Mouse (Mus musculus) left cerebral cortex, postnatal 10 days (tissue): ENCODE measurements around the gene Nub1. TPM values are rescaled to one million over a fixed set of nuclear protein-coding genes. Genes with fewer than 3 reads are reported as not detected.
A peak's percentile ranks its signal among the peaks of the same experiment; 100 is the strongest.

Source experiments
- DNase-seq, 2 experiments: peaks; one replicate each; pipeline ENCODE4 v3.0.0; 2021 to 2022; ENCODE audit warnings: low spot score in 2 of 2, mixed read lengths in 1 of 2; ENCODE audit errors: extremely low spot score in 1 of 2
- intact Hi-C: fragments of 180-260 bp; cut with DNase I; formaldehyde crosslinking; loops from one replicate; pipeline ENCODE4 v1.15.1; 2025
- total RNA-seq, 2 experiments: library from RNA; stranded (reverse); gene quantifications; 2 replicates each; pipeline ENCODE4 v1.2.3; 2021

Gene Nub1
- total RNA-seq, 2 experiments from 2014 or later, result 75.3 to 79.3 TPM

DNA sequence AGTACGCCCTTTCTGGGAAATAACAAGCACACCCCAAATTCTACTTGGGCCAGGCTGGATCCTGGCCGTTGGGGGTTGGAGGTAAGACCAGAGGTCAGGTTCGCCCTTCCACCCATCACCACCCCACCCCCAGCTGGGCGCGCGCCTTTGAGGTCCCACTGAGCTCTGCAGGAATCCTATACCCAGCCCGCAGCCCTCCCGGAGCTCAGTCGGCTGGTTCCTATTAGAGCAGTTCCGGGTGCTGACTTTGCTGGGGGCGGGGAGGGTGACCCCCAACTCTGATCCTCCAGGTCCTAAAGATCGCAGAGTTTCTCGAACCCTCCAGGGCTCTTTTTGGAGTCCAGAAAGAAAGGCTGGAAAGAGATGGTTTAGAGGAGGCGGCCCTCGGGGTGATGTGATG is 45.7 kb downstream of the Nub1 start:
- peak in 1 of 2 experiments; percentile 61 for DNase-seq
- intact Hi-C loops, result loop anchor here (10.0 kb wide), 1 partner anchor 434 kb away; no protein-coding TSS in a partner anchor

DNA sequence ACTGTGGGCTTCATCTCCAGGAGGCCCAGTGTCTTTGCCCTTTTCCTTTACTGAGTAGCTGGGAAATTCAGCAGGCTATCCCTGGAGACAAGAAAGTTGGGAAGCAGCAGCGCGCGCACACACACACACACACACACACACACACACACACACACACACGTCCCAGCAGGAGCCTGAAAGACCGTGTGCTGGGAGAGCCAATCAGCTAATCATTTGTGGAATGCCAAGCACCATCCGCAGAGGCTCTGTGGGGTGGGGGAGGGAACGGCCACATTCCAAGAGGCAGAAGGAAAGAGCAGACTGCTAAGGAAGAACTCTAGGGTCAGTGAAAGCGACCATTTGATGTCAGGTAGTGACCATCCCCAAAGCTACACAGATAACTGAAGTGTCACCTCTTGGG is 47.8 kb downstream of the Nub1 start:
- DNase-seq, result peak in 1 of 2 experiments; percentile 66
- intact Hi-C loops, result loop anchor here (10.0 kb wide), 1 partner anchor 432 kb away; no protein-coding TSS in a partner anchor

DNA sequence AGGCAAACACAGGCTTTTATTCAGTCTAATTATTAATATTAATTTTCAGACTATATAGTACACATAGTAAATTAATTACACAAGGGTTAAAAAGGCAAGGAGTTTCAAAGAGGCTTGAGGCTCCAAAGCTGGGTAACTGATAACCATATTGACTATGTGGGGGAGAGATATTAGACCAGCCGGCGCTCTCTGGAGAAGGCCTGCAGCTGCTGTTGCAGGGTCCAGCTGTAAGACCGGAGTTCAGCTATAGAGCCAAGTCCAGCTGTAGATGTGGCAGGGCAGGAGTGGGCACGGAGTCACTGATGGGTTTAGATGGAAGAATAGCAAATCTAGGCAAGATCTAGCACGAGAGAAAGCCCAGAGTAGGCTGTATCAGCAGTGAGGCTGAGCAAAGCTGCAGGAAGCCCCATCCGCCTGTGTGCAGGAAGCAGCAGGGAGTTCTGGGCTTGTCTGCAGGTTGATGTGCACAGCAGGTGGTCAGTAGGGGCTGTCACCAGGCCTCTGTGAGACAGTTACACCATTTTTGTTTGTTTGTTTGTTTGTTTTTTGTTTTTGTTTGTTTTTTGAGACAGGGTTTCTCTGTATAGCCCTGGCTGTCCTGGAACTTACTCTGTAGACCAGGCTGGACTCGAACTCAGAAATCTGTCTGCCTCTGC is 48.6 kb downstream of the Nub1 start:
- intact Hi-C loops, result loop anchor here (10.0 kb wide), 1 partner anchor 431 kb away; no protein-coding TSS in a partner anchor

DNA sequence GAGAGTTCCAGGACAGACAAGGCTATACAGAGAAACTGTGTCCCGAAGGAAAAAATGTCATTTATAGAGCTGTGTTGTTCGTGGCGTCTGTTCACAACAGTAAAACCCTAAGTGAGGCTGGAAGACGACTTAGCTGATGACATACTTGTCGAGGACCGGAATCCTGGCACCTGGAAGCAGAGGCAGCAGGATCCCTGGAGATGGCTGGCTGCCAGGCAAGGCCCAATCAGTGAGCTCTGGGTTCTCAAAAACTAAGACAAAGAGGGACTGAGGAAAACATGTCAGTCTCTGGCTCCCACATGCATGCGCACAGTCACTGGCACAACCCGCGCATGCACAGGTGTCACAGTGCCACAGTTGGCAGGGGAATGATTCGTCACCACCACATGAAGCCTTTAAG is 52.3 kb downstream of the Nub1 start:
- intact Hi-C loops, result loop anchor here (10.0 kb wide), 1 partner anchor 427 kb away; no protein-coding TSS in a partner anchor
- no peak for DNase-seq

More for the DNA sequence above, 48.6 kb downstream of the Nub1 start:
- no peak for DNase-seq

DNA sequence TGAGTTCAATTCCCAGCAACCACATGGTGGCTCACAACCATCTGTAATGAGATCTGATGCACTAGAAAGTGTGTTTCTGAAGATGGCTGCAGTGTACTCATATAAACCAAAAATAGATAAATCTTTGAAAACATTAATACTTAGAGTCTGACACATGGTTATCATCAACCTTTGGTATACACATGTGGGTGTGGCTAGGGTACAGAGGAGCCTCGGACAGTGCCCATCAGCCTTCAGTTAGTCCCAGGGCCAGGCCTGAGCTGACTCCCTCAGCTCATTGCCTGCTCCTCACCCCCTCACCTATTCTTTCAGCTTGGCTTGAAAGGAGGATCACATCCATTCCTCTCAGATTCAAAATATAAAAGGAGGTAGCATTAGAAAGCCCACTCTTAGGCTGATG is 53.2 kb downstream of the Nub1 start:
- intact Hi-C loops, result loop anchor here (10.0 kb wide), 1 partner anchor 426 kb away; no protein-coding TSS in a partner anchor
- DNase-seq, result no peak

DNA sequence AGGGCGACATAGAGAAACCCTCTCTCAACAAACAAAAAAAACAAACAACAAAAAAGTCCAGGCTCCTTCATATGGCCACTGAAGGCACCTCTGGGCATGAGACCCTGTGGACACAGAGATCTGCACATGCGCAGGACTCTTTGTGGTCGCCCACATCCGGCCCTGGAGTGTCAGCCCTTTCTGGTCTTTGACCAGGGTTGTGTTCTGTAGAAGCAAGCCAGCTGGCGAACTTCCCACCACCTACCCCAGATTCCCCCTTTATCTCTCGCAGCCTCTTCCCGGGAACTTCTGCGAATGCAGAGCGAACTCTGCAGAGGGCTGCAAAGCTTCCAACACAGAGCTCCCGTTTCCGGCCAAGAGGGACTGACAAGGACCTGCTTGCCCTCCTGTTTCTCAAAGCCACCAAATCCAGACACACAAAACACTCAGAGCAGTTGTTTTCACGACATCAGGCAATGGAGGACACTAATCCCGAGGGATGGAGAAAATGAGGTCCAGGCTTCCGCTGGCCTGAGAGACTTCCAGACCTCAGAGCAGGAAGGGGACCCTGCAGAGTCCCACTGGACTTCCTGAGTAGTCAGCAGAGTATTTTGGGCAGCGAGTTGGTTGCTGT is 53.9 kb downstream of the Nub1 start:
- intact Hi-C loops, result loop anchor here (10.0 kb wide), 1 partner anchor 426 kb away; no protein-coding TSS in a partner anchor
- peak; percentile 41 to 88 for DNase-seq

DNA sequence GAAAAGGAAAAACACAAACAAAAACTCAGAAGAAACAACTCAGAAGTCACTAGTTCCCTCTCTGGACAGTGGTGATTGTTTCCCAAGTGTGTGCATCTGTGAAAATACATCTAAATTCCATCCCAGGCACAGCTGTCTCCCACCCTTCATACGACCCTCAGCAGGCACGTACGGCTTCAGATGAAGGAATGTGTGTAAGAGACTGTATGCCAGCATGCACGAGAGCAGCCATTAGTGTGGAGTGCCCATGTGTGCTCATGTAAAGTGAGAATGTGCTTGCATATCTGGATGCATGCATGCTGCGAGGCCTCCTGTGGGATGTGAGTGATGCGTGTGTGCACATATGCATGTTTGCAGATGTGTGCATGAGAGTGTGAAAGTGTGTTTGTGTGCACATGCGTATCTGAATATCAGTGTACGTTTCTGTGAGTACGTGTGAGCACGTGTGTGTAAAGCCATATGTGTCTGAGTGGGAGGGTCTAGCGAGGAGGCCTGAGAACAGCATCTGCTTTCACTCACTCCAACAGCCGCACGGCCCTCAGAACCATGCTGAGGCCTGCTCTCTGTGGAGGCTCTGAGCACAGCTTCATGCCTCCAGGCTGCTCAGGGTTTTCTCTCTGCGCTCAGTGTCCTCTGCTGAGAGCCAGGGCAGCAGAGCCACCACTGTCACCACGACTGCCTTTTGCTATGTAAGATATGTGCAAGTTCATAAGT is 56.0 kb downstream of the Nub1 start:
- DNase-seq, result no peak
- intact Hi-C loops, result no loop called here

DNA sequence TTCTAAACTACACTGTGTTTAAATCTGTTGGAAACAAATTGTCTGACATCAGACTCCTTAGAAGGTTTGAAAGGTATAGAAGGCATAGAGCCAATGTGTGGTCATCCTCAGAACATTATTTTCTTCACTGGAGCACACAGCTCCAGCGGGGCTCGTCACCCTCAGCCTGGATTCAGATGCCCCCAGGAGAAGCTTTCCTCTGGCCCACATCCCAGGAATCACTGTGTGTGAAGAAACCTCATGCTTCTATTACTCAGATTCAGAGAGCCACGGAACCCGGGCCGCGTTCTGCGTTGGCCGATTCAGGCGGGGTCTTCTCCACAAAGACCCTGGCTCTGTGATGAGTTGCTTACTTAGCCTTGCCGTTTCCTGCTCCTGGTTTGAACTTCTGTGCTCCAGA is 58.6 kb downstream of the Nub1 start:
- intact Hi-C loops, result no loop called here
- peak in 1 of 2 experiments; percentile 20 for DNase-seq

DNA sequence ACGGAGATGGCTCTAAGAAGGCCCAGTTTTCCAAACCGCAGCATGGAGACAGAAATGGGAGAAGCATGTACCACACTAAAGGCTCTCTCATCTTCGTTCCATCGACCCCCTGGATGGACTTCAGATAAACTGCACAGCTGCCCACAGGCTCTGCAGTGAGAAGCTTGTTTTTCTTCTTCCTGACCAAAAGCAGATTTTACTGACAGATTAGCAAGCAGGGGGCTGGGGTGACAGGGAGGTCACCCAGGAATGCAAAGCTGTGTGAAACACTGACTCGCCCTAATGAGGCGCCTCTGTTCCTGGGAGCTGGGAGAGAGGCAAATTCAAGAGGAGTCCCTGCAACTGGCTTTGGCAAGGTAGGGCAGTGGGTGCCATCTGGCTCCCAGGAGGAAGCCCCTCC is 62.2 kb downstream of the Nub1 start:
- peak in 1 of 2 experiments; percentile 26 for DNase-seq
- intact Hi-C loops, result no loop called here

DNA sequence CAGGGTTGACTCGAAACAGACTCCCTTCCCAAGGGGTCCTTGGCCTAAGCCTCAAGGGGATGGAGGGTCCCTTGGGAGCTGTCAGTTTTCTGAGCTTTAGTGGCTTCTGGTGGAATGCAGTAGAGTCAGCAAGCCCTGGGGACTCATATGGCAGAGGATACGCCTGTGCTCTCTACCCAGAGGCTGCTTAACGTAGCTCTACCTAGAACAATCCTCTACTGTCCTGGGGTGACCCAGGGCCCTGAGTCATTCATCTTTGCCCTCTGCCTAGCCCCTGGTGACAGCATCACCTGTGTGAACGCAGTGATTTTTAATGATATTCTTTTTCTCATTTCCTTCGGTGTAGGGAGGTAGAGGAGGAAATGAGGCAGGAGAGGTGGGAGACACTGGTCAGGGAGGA is 64.4 kb downstream of the Nub1 start:
- DNase-seq, result peak in 1 of 2 experiments; percentile 23
- intact Hi-C loops, result loop anchor here (2.0 kb wide), 1 partner anchor 65 kb away; the partner anchor contains the start of gene Nub1

DNA sequence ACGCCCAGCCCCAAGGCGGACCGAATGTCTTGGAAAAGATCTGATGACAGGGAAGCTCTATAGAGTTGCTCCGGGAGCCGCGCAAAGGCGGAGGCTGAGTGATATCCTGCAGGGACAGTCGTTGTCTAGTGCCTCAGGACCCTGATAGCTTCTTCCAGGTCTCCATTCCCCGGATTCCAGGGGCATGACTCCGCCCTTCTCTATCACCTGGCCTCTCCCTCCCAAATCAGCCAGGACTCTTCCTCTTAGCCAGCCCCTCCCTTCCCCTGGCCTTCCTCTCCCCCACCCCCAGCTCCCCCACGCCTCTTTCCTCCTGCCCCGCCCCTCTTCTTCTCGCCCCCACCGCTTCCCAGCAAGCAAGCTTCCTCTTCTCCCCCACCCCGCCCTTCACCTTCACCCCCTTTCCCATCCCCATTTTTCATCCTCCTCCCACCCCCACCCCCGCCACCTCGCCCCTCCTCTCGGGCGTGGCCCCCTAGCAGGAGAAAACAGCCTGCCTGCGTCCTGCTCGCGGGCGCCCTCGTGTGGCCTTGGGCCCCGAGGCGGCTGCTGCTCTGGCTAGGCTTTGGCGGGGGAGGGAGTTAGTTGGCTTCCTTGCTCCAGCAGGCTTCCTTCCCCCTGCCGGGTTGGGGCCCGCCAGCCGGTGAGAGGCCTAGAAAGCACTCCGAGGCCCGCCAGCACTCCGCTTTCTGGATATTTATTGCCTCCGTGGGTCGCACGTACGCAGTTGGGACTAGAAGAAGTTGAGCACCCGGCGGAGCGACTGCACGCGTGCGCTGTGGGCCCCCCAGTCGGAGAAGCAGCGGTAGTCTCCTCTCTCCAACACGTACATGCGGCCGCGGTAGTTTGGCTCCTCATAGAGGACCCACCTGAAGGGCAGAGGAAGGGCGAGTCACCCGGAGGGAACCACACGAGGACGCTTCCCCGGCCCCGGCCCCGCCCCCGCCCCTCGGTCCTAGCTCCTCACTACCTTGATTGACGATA is 65.3 kb downstream of the Nub1 start:
- DNase-seq, result peak; percentile 80 to 93
- intact Hi-C loops, result loop anchor here (2.0 kb wide), 1 partner anchor 66 kb away; the partner anchor contains the start of gene Nub1

DNA sequence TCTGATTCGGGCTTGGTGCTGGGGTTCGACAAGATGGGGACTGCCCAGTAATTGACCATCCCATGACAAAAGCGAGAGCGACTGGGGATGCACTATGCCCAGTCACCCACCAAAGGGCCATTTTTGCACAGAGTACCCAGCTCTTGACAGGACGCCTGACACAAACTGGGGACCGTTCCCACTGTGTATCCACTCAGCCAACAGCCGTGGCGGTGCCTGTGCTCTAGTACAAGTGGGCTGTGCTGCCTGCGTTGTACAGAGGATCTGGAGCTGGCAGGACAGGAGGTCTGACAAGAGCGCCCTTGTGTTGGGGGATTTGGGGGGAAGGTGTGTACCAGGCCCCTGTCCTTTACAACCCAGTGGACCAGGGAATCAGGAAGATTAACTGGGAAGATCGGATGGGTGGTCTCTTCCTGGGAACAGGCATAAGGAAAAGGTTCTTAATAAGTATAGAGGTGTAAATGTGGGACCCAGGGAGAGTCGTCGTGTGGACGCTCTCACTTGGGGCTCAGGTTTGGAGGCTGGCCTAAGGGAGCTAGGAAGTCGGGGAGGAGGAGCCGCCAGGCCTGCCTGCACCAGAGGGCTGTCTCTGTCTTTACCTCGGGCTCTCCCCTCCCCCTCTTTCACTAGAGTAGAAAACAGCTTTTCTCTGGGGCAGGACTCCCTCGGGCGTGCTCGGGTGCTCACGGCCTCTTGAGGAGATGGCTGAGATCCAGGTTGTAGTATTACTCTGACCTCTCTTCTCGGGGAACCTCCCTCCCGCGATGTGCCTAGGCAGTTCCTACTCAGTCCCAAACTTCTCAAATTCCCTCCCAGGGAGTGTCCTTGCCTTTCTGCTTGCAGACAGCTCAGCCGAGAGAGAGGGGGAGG is 66.2 kb downstream of the Nub1 start:
- intact Hi-C loops, result loop anchor here (2.0 kb wide), 1 partner anchor 67 kb away; the partner anchor contains the start of gene Nub1

DNA sequence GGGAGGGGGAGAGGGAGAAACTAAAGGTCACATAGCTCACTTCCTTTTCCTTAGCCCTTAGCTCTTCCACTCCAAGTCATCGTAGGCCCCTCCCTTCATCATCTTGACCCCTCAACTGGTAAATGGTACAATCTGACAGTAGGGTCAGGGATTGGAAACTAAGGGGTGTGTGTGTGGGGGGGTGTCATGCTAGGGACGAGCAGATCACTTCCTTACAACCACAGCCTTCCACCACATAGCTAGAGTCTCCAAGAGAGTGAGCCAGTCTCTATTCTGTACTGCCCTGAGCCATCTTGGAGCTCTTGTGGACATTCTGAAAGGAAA is 66.8 kb downstream of the Nub1 start:
- DNase-seq, result no peak
- intact Hi-C loops, result no loop called here

More for the DNA sequence above, 66.2 kb downstream of the Nub1 start:
- peak; percentile 35 to 78 for DNase-seq

DNA sequence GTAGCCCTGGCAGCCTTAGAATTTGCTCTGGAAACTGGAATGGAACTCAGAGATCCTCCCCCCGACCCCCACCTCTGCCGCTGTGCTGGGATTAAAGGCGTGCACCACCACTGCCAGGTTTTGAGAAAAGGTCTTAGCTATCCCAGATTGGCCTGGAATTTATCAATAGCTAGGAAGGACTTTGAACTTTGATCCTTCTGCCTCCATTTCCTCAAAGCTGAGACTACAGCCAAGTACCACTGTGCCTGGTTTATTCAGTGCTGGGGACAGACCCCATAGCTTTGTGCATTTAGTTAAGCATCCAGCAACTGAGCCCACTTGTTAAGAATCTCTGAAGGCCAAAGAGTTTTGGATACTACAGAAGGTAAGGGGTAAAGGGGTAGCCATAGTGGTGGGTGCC is 71.6 kb downstream of the Nub1 start:
- peak in 1 of 2 experiments; percentile 10 for DNase-seq
- intact Hi-C loops, result no loop called here

DNA sequence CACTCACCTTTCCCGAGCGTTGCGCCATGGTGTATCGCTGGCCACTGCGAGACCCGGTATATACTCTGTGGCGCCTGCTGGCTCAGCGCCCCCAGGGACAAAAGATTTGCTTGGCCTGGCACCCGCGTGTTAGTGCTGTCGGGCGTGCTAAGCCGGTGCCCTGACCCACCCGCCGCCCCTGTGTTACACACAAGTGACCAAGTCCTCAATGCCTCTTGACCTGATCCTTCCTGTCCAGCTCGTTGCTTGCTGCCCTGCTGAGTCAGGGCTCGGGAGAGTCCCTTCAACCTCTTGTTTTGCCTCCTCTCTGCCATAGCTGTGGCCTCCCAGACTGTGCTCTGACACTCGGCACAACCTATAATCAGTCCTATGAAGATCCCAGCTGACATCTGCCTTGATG is 72.5 kb downstream of the Nub1 start, which contains the start of gene Crygn:
Gene Crygn (minus strand): TSS at position 193 of the 400 bp plus-strand sequence.
- peak in 1 of 2 experiments; percentile 26 for DNase-seq
- intact Hi-C loops, result no loop called here
